Mouse (Mus musculus) embryonic facial prominence, embryonic 14.5 days (tissue): Measurements from ENCODE around the gene Stk40. TPM values are rescaled to one million over a fixed set of nuclear protein-coding genes. Genes with fewer than 3 reads are reported as not detected.
"Not testable (repeated sequence)": the region's sequence is repeated elsewhere in the genome, so short reads cannot be mapped to it uniquely, and the experiment has no call there.

Source experiments
- ATAC-seq: fragments of 200-750 bp; cut with Nextera tagmentation; 2 replicates; pipeline ENCODE4 v1.8.0; 2017; ENCODE audit warnings: low read depth, moderate number of reproducible peaks, moderate TSS enrichment
- DNase-seq: peaks from one replicate; pipeline ENCODE4 v3.0.0-alpha.2; 2015; ENCODE audit warnings: low spot score
- H3K27ac ChIP-seq: fragments of 300-500 bp; sonication (generic); replicated peaks from 2 replicates; pipeline ENCODE4 v1.5.1; 2014; ENCODE audit warnings: low read depth, mild to moderate bottlenecking, low read length, moderate library complexity
- H3K27me3 ChIP-seq: fragments of 300-500 bp; sonication (generic); replicated peaks from 2 replicates; pipeline ENCODE4 v1.6.1; 2014; ENCODE audit warnings: low read length; ENCODE audit not compliant: control insufficient read depth, insufficient read depth
- H3K36me3 ChIP-seq: fragments of 300-500 bp; sonication (generic); 2 replicates; pipeline ENCODE4 v1.6.1; 2014; ENCODE audit warnings: low read length, mixed read lengths; ENCODE audit not compliant: control insufficient read depth, insufficient read depth
- H3K4me1 ChIP-seq: fragments of 300-500 bp; sonication (generic); 2 replicates; pipeline ENCODE4 v1.6.1; 2014; ENCODE audit warnings: antibody characterized with exemption, low read length; ENCODE audit not compliant: control insufficient read depth, insufficient read depth
- H3K4me2 ChIP-seq: fragments of 300-500 bp; sonication (generic); 2 replicates; pipeline ENCODE4 v1.6.1; 2014; ENCODE audit warnings: low read depth, mild to moderate bottlenecking, low read length, moderate library complexity, mixed read lengths
- H3K4me3 ChIP-seq: fragments of 300-500 bp; sonication (generic); 2 replicates; pipeline ENCODE4 v1.5.1; 2014; ENCODE audit warnings: low read depth, mild to moderate bottlenecking, low read length
- H3K9ac ChIP-seq: fragments of 300-500 bp; sonication (generic); 2 replicates; pipeline ENCODE4 v1.6.1; 2014; ENCODE audit warnings: low read depth, mild to moderate bottlenecking, low read length, moderate library complexity, mixed read lengths
- H3K9me3 ChIP-seq: fragments of 300-500 bp; sonication (generic); 2 replicates; pipeline ENCODE4 v1.6.1; 2016; ENCODE audit warnings: low read length; ENCODE audit not compliant: control insufficient read depth
- WGBS: fragments of 180-500 bp; shearing (Covaris S2); extraction: QIAGEN DNeasy Blood & Tissue Kit; methylation state at CpG from one replicate; pipeline ENCODE4 v1.1.7; 2014; 5-methylcytosine and 5-hydroxymethylcytosine counted together
- polyA plus RNA-seq: library from polyadenylated mRNA; unstranded; fragments of >200 nt; fragmentation: Nextera tagmentation; extraction: Ambion mirVana; gene quantifications from 2 replicates; pipeline ENCODE4 v1.2.1, GENCODE M21; 2014

Gene Stk40
- polyA plus RNA-seq, 1 experiment from 2014 or later: 26.8 TPM

DNA sequence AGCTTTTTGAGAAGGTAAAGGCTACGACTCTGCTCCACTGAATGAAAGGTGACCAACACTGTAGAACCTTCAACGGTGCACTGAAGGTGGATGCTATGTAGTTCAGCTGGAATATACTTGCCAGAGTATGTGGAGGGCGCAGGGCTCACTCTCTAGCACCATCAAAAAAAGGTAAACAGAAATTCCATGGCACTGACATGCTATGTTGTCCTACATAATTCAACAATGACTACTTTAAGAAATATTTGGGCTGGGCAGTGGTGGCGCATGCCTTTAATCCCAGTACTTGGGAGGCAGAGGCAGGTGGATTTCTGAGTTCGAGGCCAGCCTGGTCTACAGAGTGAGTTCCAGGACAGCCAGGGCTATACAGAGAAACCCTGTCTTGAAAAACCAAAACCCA, 67.0 kb downstream of the Stk40 start:
- H3K36me3 ChIP-seq: peaks cover 96% of the 10 kb centered on the region
- WGBS: 95% methylated on average over 5 of the region's 5 CpGs

DNA sequence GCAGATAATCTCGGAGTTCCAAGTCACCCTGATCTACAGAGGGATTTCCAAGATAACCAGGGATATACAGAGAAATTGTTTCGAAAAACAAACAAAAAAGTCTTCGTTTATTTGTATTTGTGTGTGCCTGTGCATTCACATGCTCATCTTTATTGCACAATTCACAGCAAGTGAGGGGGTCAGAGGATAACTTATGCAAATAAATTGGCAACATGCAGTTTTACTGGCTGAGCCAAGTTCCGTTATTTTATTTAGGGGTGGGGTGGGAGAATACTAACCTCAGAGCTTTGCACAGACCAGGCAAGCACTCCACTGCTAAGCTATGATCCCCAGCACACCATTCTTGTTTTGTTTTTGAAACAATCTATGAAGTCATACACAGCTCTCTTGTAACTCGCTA, 70.0 kb downstream of the Stk40 start:
- no peak overlapping the region for H3K9ac ChIP-seq
- no peaks in the 10 kb centered on the region for H3K4me1 ChIP-seq
- peaks cover 95% of the 10 kb centered on the region for H3K36me3 ChIP-seq
- H3K27ac ChIP-seq: no peak overlapping the region
- H3K4me3 ChIP-seq: no peak overlapping the region
- H3K27me3 ChIP-seq: no peaks in the 10 kb centered on the region
- no peak overlapping the region for H3K4me2 ChIP-seq
- no peak for DNase-seq
- 92% methylated on average over 5 of the region's 5 CpGs for WGBS
- no peaks in the 10 kb centered on the region for H3K9me3 ChIP-seq
- ATAC-seq: no peak

More for the DNA sequence above, 67.0 kb downstream of the Stk40 start:
- H3K4me3 ChIP-seq, DNase-seq, ATAC-seq, H3K9me3 ChIP-seq, H3K9ac ChIP-seq, H3K4me1 ChIP-seq, H3K27ac ChIP-seq, H3K4me2 ChIP-seq, H3K27me3 ChIP-seq: not testable (repeated sequence)

GRCm38 (mm10) chr4:126175980-126176379, 72.2 kb downstream of the Stk40 start:
- DNase-seq, H3K27me3 ChIP-seq, H3K4me3 ChIP-seq, H3K27ac ChIP-seq, H3K9ac ChIP-seq, ATAC-seq, H3K9me3 ChIP-seq, H3K4me2 ChIP-seq, H3K4me1 ChIP-seq: not testable (repeated sequence)
- WGBS: 92% methylated on average over 7 of the region's 7 CpGs
- H3K36me3 ChIP-seq: peaks cover 95% of the 10 kb centered on the region

DNA sequence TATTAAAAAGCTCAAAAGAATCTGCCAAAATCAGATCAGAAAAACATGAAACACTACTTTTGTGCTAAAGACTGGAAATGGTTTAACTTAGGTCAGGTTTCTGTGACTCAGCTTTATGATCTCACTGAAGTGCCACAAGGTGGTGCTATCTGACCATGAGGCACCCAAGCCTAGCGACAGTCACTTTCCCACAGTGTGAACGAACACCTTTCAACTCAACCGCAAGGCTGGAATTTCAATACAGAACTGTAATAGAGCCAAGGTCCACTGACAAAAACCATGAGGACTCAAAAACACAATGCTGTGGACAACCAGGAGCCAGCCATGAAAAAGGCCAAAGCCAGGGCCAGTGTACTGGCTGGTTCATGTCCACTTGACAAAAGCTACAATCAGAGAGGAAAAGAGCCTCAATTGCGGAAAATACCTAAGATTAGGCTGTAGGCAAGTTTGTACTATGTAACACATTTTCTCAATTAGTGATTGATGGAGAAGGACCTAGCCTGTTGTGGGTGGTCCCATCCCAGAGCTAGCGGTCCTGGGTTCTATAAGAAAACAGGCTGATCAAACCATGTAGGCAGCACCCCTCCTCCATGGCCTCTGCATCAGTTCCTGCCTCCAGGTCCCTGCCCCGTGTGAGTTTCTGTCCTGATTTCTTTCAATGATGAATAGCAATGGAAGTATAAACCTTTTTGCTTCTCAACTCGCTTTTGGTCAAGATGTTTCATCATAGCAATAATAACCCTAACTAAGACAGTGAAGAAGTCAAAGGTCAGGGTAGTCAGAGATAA, 77.6 kb downstream of the Stk40 start:
- ATAC-seq (peak; percentile 71), DNase-seq (peak; percentile 77)
- no peak overlapping the region for H3K4me3 ChIP-seq
- H3K4me2 ChIP-seq: no peak overlapping the region
- no peak overlapping the region for H3K27ac ChIP-seq
- 0 out of 2 replicates have a peak, but pooled peaks cover 3% of the 10 kb centered on the region for H3K4me1 ChIP-seq
- WGBS: 54% methylated on average over 7 of the region's 7 CpGs
- H3K9ac ChIP-seq: no peak overlapping the region
- no peaks in the 10 kb centered on the region for H3K9me3 ChIP-seq
- H3K27me3 ChIP-seq: no peaks in the 10 kb centered on the region
- peaks cover 83% of the 10 kb centered on the region for H3K36me3 ChIP-seq

GRCm38 (mm10) chr4:126183034-126183433, 79.3 kb downstream of the Stk40 start:
- 86% methylated on average over 5 of the region's 5 CpGs for WGBS
- Histone ChIP-seq H3K36me3 (peaks cover 70% of the 10 kb centered on the region), H3K4me2 (no peak overlapping the region)

GRCm38 (mm10) chr4:126187096-126187495, 83.3 kb downstream of the Stk40 start:
- no peak overlapping the region for H3K4me2 ChIP-seq
- no peaks in the 10 kb centered on the region for H3K4me1 ChIP-seq
- DNase-seq: no peak
- no peak overlapping the region for H3K27ac ChIP-seq
- 90% methylated on average over 3 of the region's 3 CpGs for WGBS
- H3K4me3 ChIP-seq: no peak overlapping the region
- no peak overlapping the region for H3K9ac ChIP-seq
- H3K9me3 ChIP-seq: no peaks in the 10 kb centered on the region
- H3K27me3 ChIP-seq: no peaks in the 10 kb centered on the region
- ATAC-seq: no peak
- H3K36me3 ChIP-seq: peaks cover 64% of the 10 kb centered on the region

More at GRCm38 (mm10) chr4:126183034-126183433, 79.3 kb downstream of the Stk40 start:
- Histone ChIP-seq H3K9me3 (no peaks in the 10 kb centered on the region), H3K9ac (no peak overlapping the region), H3K4me3 (no peak overlapping the region), H3K4me1 (0 out of 2 replicates have a peak, but pooled peaks cover 3% of the 10 kb centered on the region), H3K27me3 (no peaks in the 10 kb centered on the region), H3K27ac (no peak overlapping the region)
- DNase-seq (no peak), ATAC-seq (no peak)

Other genes starting within 250 kb of the Stk40 start
- 0.51 and 0.85 TPM in 2 replicates for gene Csf3r, start 79.4 kb upstream of the Stk40 start, polyA plus RNA-seq
- gene Mrps15, start 57.0 kb upstream of the Stk40 start, polyA plus RNA-seq: 128 and 133 TPM in 2 replicates
- 13.7 and 17.5 TPM in 2 replicates for gene Oscp1, start 45.4 kb upstream of the Stk40 start, polyA plus RNA-seq
- 52.0 and 54.1 TPM in 2 replicates for gene Lsm10, start 7.3 kb upstream of the Stk40 start, polyA plus RNA-seq
- gene Eva1b, start 43.8 kb downstream of the Stk40 start, polyA plus RNA-seq: 78.9 and 81.7 TPM in 2 replicates
- gene Sh3d21, start 59.5 kb downstream of the Stk40 start, polyA plus RNA-seq: 7.8 and 7.9 TPM in 2 replicates
- gene Thrap3, start 98.8 kb downstream of the Stk40 start, polyA plus RNA-seq: 185 and 198 TPM in 2 replicates
- gene Map7d1, start 152.4 kb downstream of the Stk40 start, polyA plus RNA-seq: 62.4 and 64.2 TPM in 2 replicates
- 32.9 and 33.0 TPM in 2 replicates for gene Trappc3, start 158.4 kb downstream of the Stk40 start, polyA plus RNA-seq
- 78.9 and 83.0 TPM in 2 replicates for gene Col8a2, start 182.8 kb downstream of the Stk40 start, polyA plus RNA-seq
- gene Adprhl2, start 217.7 kb downstream of the Stk40 start, polyA plus RNA-seq: 49.7 and 60.1 TPM in 2 replicates
- 13.9 and 15.4 TPM in 2 replicates for gene Tekt2, start 221.7 kb downstream of the Stk40 start, polyA plus RNA-seq